Mouse (Mus musculus) small intestine, adult 2 months (tissue): ENCODE measurements around the gene Ranbp10. TPM values are rescaled to one million over a fixed set of nuclear protein-coding genes. Genes with fewer than 3 reads are reported as not detected.

ENCODE experiments used
- H3K27ac ChIP-seq: fragments of 200-500 bp; 2 replicates; pipeline ENCODE4 v1.5.1; 2012; ENCODE audit warnings: low read depth, low read length, control low read depth, inconsistent platforms; ENCODE audit not compliant: insufficient read depth
- H3K27me3 ChIP-seq: fragments of 200-500 bp; 2 replicates; pipeline ENCODE4 v1.6.1; 2012; ENCODE audit warnings: mild to moderate bottlenecking, moderate library complexity, low read length, inconsistent platforms; ENCODE audit not compliant: control insufficient read depth, insufficient read depth
- H3K36me3 ChIP-seq: fragments of 200-500 bp; 2 replicates; pipeline ENCODE4 v1.6.1; 2012; ENCODE audit warnings: mild to moderate bottlenecking, low read length, control low read depth, inconsistent platforms; ENCODE audit not compliant: control insufficient read depth, insufficient read depth
- H3K4me1 ChIP-seq: fragments of 200-500 bp; 2 replicates; pipeline ENCODE4 v1.6.1; 2012; ENCODE audit warnings: low read length, inconsistent platforms, mixed read lengths; ENCODE audit not compliant: control insufficient read depth, insufficient read depth, insufficient read length
- H3K4me3 ChIP-seq: fragments of 200-500 bp; 2 replicates; pipeline ENCODE4 v1.5.1; 2012; ENCODE audit warnings: low read depth, mild to moderate bottlenecking, control low read depth, inconsistent platforms, low read length, moderate library complexity
- CTCF ChIP-seq: fragments of 200-500 bp; IDR thresholded peaks from 2 replicates; pipeline ENCODE4 v1.5.1; 2012; ENCODE audit warnings: low read depth, mild to moderate bottlenecking, control low read depth, inconsistent platforms, low read length, moderate library complexity, mixed read lengths; ENCODE audit not compliant: insufficient replicate concordance, insufficient read length; ENCODE audit errors: extremely low read depth
- POLR2A ChIP-seq: fragments of 200-500 bp; IDR thresholded peaks from 2 replicates; pipeline ENCODE4 v1.6.1; 2012; ENCODE audit warnings: low read depth, mild to moderate bottlenecking, control low read depth, inconsistent platforms, low read length, moderate library complexity
- WGBS: fragments of 180-500 bp; shearing (Covaris S2); methylation state at CpG from one replicate; pipeline ENCODE4 v1.1.7; 2018; 5-methylcytosine and 5-hydroxymethylcytosine counted together
- polyA plus RNA-seq: library from polyadenylated mRNA; depleted of rRNA; stranded (reverse); fragments of >200 nt; gene quantifications from 2 replicates; pipeline ENCODE4 v1.2.3, GENCODE M21; 2012

The Ranbp10 gene
- polyA plus RNA-seq, 1 experiment, result 15.3 TPM

GRCm38 (mm10) chr8:105858495-105858894 is 31.3 kb upstream of the Ranbp10 start:
- 76% methylated on average over 5 of the region's 5 CpGs for WGBS
- peaks cover 16% of the 10 kb centered on the region for H3K4me1 ChIP-seq
- TF ChIP-seq POLR2A (no peak), CTCF (no peak)
- H3K36me3 ChIP-seq, result no peaks in the 10 kb centered on the region
- H3K27me3 ChIP-seq, result no peaks in the 10 kb centered on the region
- no peak overlapping the region for H3K4me3 ChIP-seq
- no peak overlapping the region for H3K27ac ChIP-seq

- H3K36me3 ChIP-seq, result no peaks in the 10 kb centered on the region
- no peak overlapping the region for H3K27ac ChIP-seq
- no peaks in the 10 kb centered on the region for H3K27me3 ChIP-seq
- TF ChIP-seq POLR2A (no peak), CTCF (no peak)
- 9% methylated on average over 15 of the region's 15 CpGs for WGBS
- peaks cover 9% of the 10 kb centered on the region for H3K4me1 ChIP-seq
- peak overlapping the region; percentile 78 for H3K4me3 ChIP-seq
Observed at GRCm38 (mm10) chr8:105856168-105856835, 29.2 kb upstream of the Ranbp10 start.

GRCm38 (mm10) chr8:105855248-105856167 is 28.4 kb upstream of the Ranbp10 start:
- TF ChIP-seq POLR2A (0 out of 2 replicates have a peak, but pooled peaks have one; percentile 4), CTCF (no peak)
- Histone ChIP-seq H3K27ac (peak overlapping the region; percentile 42), H3K4me3 (peak overlapping the region; percentile 78), H3K27me3 (no peaks in the 10 kb centered on the region), H3K4me1 (peaks cover 9% of the 10 kb centered on the region), H3K36me3 (no peaks in the 10 kb centered on the region)
- WGBS, result under 1% methylated on average over 71 of the region's 71 CpGs

- TF ChIP-seq CTCF, result peak; percentile 95
- peak; percentile 46; the same call in 1 of the 2 replicates for TF ChIP-seq POLR2A
- WGBS, result under 1% methylated on average over 43 of the region's 43 CpGs
- H3K4me1 ChIP-seq, result peaks cover 9% of the 10 kb centered on the region
- H3K27me3 ChIP-seq, result no peaks in the 10 kb centered on the region
- H3K36me3 ChIP-seq, result no peaks in the 10 kb centered on the region
- peak within 1 kb of the TSS; percentile 50 for H3K27ac ChIP-seq
- H3K4me3 ChIP-seq, result peak within 1 kb of the TSS; percentile 78
Observed at GRCm38 (mm10) chr8:105854715-105855216, 27.6 kb upstream of the Ranbp10 start, which contains the start of gene Thap11. TSS of gene Thap11 (plus strand) at chr8:105855132.

GRCm38 (mm10) chr8:105854303-105854702 is 27.2 kb upstream of the Ranbp10 start:
- Histone ChIP-seq H3K36me3 (no peaks in the 10 kb centered on the region), H3K4me1 (peaks cover 9% of the 10 kb centered on the region), H3K27me3 (no peaks in the 10 kb centered on the region), H3K27ac (no peak overlapping the region), H3K4me3 (no peak overlapping the region)
- WGBS, result 26% methylated on average over 8 of the region's 8 CpGs
- no peak for TF ChIP-seq POLR2A
- no peak for TF ChIP-seq CTCF

GRCm38 (mm10) chr8:105853178-105853577 is 26.0 kb upstream of the Ranbp10 start, which contains the start of gene Cenpt:
TSS of gene Cenpt (minus strand) at chr8:105853278.
- Histone ChIP-seq H3K4me3 (no peak within 1 kb of the TSS), H3K36me3 (no peaks in the 10 kb centered on the region), H3K27ac (no peak within 1 kb of the TSS), H3K4me1 (peaks cover 9% of the 10 kb centered on the region), H3K27me3 (no peaks in the 10 kb centered on the region)
- no peak for TF ChIP-seq CTCF
- TF ChIP-seq POLR2A, result no peak
- WGBS, result 83% methylated on average over 3 of the region's 3 CpGs
